Mouse (Mus musculus) Muller cell, postnatal 12 days (primary cell): ENCODE measurements around the gene Ubr4.

Source experiments
- DNase-seq: peaks from one replicate; pipeline ENCODE4 v3.0.0-alpha.2; 2015; ENCODE audit errors: inconsistent ontology term

The Ubr4 gene

GRCm38 (mm10) chr4:139430891-139431290, 78.5 kb downstream of the Ubr4 start:
- peak; percentile 14 for DNase-seq

GRCm38 (mm10) chr4:139432966-139433765, 80.8 kb downstream of the Ubr4 start:
- no peak for DNase-seq

- DNase-seq = peak; percentile 4
Observed at GRCm38 (mm10) chr4:139441244-139441643, 88.8 kb downstream of the Ubr4 start.

GRCm38 (mm10) chr4:139441806-139442205, 89.4 kb downstream of the Ubr4 start:
- DNase-seq = peak; percentile 79

- DNase-seq = peak; percentile 73
Observed at GRCm38 (mm10) chr4:139442391-139443355, 90.3 kb downstream of the Ubr4 start.

- DNase-seq = no peak
Observed at GRCm38 (mm10) chr4:139444315-139444714, 91.9 kb downstream of the Ubr4 start.

- DNase-seq = no peak
Observed at GRCm38 (mm10) chr4:139446176-139446575, 93.8 kb downstream of the Ubr4 start.

- DNase-seq = no peak
Observed at GRCm38 (mm10) chr4:139446731-139447675, 94.6 kb downstream of the Ubr4 start.

GRCm38 (mm10) chr4:139452944-139453700, 100.7 kb downstream of the Ubr4 start:
- no peak for DNase-seq

GRCm38 (mm10) chr4:139454339-139454738, 101.9 kb downstream of the Ubr4 start:
- no peak for DNase-seq

GRCm38 (mm10) chr4:139459970-139460369, 107.6 kb downstream of the Ubr4 start:
- no peak for DNase-seq

- DNase-seq = no peak
Observed at GRCm38 (mm10) chr4:139464163-139464562, 111.8 kb downstream of the Ubr4 start.

GRCm38 (mm10) chr4:139466541-139466940, 114.1 kb downstream of the Ubr4 start:
- no peak for DNase-seq

- peak; percentile 70 for DNase-seq
Observed at GRCm38 (mm10) chr4:139470198-139470597, 117.8 kb downstream of the Ubr4 start.

- peak; percentile 95 for DNase-seq
Observed at GRCm38 (mm10) chr4:139476663-139477625, 124.5 kb downstream of the Ubr4 start.

- DNase-seq = no peak
Observed at GRCm38 (mm10) chr4:139477983-139478382, 125.6 kb downstream of the Ubr4 start.

GRCm38 (mm10) chr4:139479176-139479575, 126.8 kb downstream of the Ubr4 start:
- DNase-seq = peak; percentile 71

- no peak for DNase-seq
Observed at GRCm38 (mm10) chr4:139481400-139481799, 129.0 kb downstream of the Ubr4 start.

- no peak for DNase-seq
Observed at GRCm38 (mm10) chr4:139483461-139484105, 131.2 kb downstream of the Ubr4 start.
